Mouse (Mus musculus) bone marrow, adult 2 months (tissue): ENCODE measurements around the gene Fxyd7.

ENCODE experiments used
- CTCF ChIP-seq: fragments of 200-500 bp; IDR thresholded peaks from 2 replicates; pipeline ENCODE4 v1.5.1; 2011; ENCODE audit warnings: low read length, control low read depth; ENCODE audit not compliant: control insufficient read depth, insufficient read depth
- POLR2A ChIP-seq: fragments of 200-500 bp; IDR thresholded peaks from 2 replicates; pipeline ENCODE4 v1.6.1; 2011; ENCODE audit warnings: low read depth, mild to moderate bottlenecking, control low read depth, low read length, borderline replicate concordance; ENCODE audit not compliant: control insufficient read depth

DNA sequence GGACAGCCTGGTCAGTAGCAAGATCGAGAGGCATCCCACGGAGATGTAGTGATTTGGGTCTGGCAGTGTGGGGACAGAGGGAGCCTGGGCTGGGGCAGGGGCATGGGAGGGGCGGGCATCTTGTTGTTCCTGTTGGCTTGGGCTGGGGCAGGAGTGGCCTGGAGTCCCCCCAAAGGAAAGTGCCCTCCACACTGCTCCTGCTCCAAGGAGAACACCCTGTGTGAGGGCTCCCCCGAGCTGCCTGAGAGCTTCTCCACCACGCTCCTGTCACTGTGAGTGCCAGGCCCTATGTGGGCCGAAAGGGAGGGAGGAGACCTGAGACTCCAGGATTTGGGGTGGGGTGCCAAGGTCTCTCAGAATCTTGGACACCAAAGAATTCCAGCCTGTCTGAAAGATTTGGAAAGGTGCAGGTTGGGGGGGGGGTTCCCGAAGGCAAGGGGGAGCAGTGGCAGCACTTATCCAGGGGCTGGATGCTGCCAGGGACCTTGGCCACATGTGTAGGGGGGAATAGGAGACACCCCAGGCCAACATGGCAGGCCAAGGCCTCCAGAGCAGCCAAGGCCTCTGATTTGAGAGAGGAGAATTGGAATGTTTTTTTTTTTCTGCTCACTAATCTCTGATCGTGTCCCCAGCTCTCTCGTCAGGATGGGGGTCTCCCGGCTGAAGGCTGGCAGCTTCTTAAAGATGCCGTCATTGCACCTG is 8.8 kb upstream of the Fxyd7 start:
- no peak for TF ChIP-seq POLR2A
- no peak for TF ChIP-seq CTCF
